Comparison of ENCODE assay signal across 10 mouse cellular contexts in genomic region chr2:36276454-36276853, GRCm38 (mm10). TPM values are rescaled to one million over a fixed set of nuclear protein-coding genes. Genes with fewer than 3 reads are reported as not detected.
DNase-seq lines count a peak whose midpoint lies in the region; ATAC-seq and TF ChIP-seq lines count a peak whose summit lies in the region.
"Had no signal": no experiment of that assay in that cellular context is flagged by ENCODE, and none has a peak within 500 bp of the region (broad histone marks: within the 10 kb centered on the region; RNA-seq: fewer than 3 reads in every experiment).

No protein-coding gene starts in this region.

- 33% methylated on average over 4 of the region's 4 CpGs for WGBS in kidney, embryonic 16.5 days
- WGBS in embryonic facial prominence, embryonic 14.5 days, result 34% methylated on average over 4 of the region's 4 CpGs
- WGBS in midbrain, embryonic 15.5 days, result 35% methylated on average over 4 of the region's 4 CpGs
- WGBS in stomach, postnatal 0 days, result 27% methylated on average over 4 of the region's 4 CpGs

- intact Hi-C loops in left cerebral cortex, postnatal 14 days (cut with DNase I), result loop anchor here (5.0 kb wide), 1 partner anchor 269 kb away; no protein-coding TSS in a partner anchor

- TF ChIP-seq EP300 in stomach, postnatal 0 days (optimal IDR thresholded peaks at IDR 0.05), result no peak

- H3K27ac ChIP-seq in kidney, embryonic 16.5 days (ENCODE audit: low read length), result no peak overlapping the region
- no peak overlapping the region for H3K27ac ChIP-seq in embryonic facial prominence, embryonic 14.5 days (replicated peaks; ENCODE audit: low read depth, low read length)
- no peak overlapping the region for H3K27ac ChIP-seq in midbrain, embryonic 15.5 days
- H3K27ac ChIP-seq in stomach, postnatal 0 days (replicated peaks), result no peak overlapping the region
- H3K27ac ChIP-seq: embryonic facial prominence, embryonic 13.5 days; neural tube, embryonic 13.5 days had no signal

- H3K4me2 ChIP-seq in kidney, embryonic 16.5 days (replicated peaks; ENCODE audit: low read depth, low read length), result no peak overlapping the region
- H3K4me2 ChIP-seq in embryonic facial prominence, embryonic 14.5 days (ENCODE audit: low read depth, low read length), result no peak overlapping the region
- H3K4me2 ChIP-seq in midbrain, embryonic 15.5 days, result no peak overlapping the region
- H3K4me2 ChIP-seq in stomach, postnatal 0 days (replicated peaks; ENCODE audit: low read depth), result no peak overlapping the region
- H3K4me2 ChIP-seq: embryonic facial prominence, embryonic 13.5 days; neural tube, embryonic 13.5 days had no signal

- peak; percentile 94 for TF ChIP-seq CTCF in stomach, postnatal 0 days (IDR thresholded peaks at IDR 0.05; ENCODE audit: low read depth)

- no peak overlapping the region for H3K4me3 ChIP-seq in kidney, embryonic 16.5 days (ENCODE audit: low read length)
- H3K4me3 ChIP-seq in embryonic facial prominence, embryonic 14.5 days (ENCODE audit: low read depth, low read length), result no peak overlapping the region
- H3K4me3 ChIP-seq in midbrain, embryonic 15.5 days, result no peak overlapping the region
- H3K4me3 ChIP-seq in stomach, postnatal 0 days (ENCODE audit: low read depth, low read length), result no peak overlapping the region
- H3K4me3 ChIP-seq: embryonic facial prominence, embryonic 13.5 days; neural tube, embryonic 13.5 days had no signal

- no peak overlapping the region for H3K9ac ChIP-seq in kidney, embryonic 16.5 days (replicated peaks; ENCODE audit: low read length)
- no peak overlapping the region for H3K9ac ChIP-seq in embryonic facial prominence, embryonic 14.5 days (ENCODE audit: low read depth, low read length)
- H3K9ac ChIP-seq in midbrain, embryonic 15.5 days, result no peak overlapping the region
- no peak overlapping the region for H3K9ac ChIP-seq in stomach, postnatal 0 days (ENCODE audit: low read length)
- H3K9ac ChIP-seq: embryonic facial prominence, embryonic 13.5 days; neural tube, embryonic 13.5 days had no signal

- peak; percentile 19 for DNase-seq in kidney, adult 11 months
- peak; percentile 57 to 59 for DNase-seq in adrenal gland, postnatal 36 days
- DNase-seq in embryonic facial prominence, embryonic 14.5 days (ENCODE audit: low spot score), result peak; percentile 92
- DNase-seq in induced T-regulatory cell, adult 2 months (ENCODE audit: low read depth), result peak; percentile 56
- peak; percentile 74 to 76 for DNase-seq in left cerebral cortex, postnatal 14 days (ENCODE audit: low spot score in 2 of 2)
- peak; percentile 52 for DNase-seq in stomach, postnatal 0 days (ENCODE audit: low spot score)

- H3K9me3 ChIP-seq in kidney, embryonic 16.5 days (ENCODE audit: low read length), result no peaks in the 10 kb centered on the region
- no peaks in the 10 kb centered on the region for H3K9me3 ChIP-seq in embryonic facial prominence, embryonic 14.5 days (ENCODE audit: control insufficient read depth, low read length)
- no peaks in the 10 kb centered on the region for H3K9me3 ChIP-seq in midbrain, embryonic 15.5 days
- no peaks in the 10 kb centered on the region for H3K9me3 ChIP-seq in stomach, postnatal 0 days (ENCODE audit: control insufficient read depth, low read length)
- H3K9me3 ChIP-seq: embryonic facial prominence, embryonic 13.5 days; neural tube, embryonic 13.5 days had no signal

- no peaks in the 10 kb centered on the region for H3K36me3 ChIP-seq in kidney, embryonic 16.5 days (ENCODE audit: insufficient read depth, low read length)
- H3K36me3 ChIP-seq in embryonic facial prominence, embryonic 14.5 days (ENCODE audit: control insufficient read depth, insufficient read depth, low read length), result no peaks in the 10 kb centered on the region
- H3K36me3 ChIP-seq in midbrain, embryonic 15.5 days (replicated peaks), result no peaks in the 10 kb centered on the region
- no peaks in the 10 kb centered on the region for H3K36me3 ChIP-seq in stomach, postnatal 0 days (ENCODE audit: control insufficient read depth, insufficient read depth, low read length)
- H3K36me3 ChIP-seq: embryonic facial prominence, embryonic 13.5 days; neural tube, embryonic 13.5 days had no signal

- no peaks in the 10 kb centered on the region for H3K27me3 ChIP-seq in kidney, embryonic 16.5 days (ENCODE audit: insufficient read depth, low read length)
- no peaks in the 10 kb centered on the region for H3K27me3 ChIP-seq in embryonic facial prominence, embryonic 14.5 days (replicated peaks; ENCODE audit: control insufficient read depth, insufficient read depth, low read length)
- H3K27me3 ChIP-seq in midbrain, embryonic 15.5 days (replicated peaks), result no peaks in the 10 kb centered on the region
- H3K27me3 ChIP-seq in stomach, postnatal 0 days (ENCODE audit: control insufficient read depth, insufficient read depth, low read length), result no peaks in the 10 kb centered on the region
- H3K27me3 ChIP-seq: neural tube, embryonic 13.5 days had no signal

- H3K4me1 ChIP-seq in kidney, embryonic 16.5 days (ENCODE audit: insufficient read depth, low read length), result no peaks in the 10 kb centered on the region
- no peaks in the 10 kb centered on the region for H3K4me1 ChIP-seq in embryonic facial prominence, embryonic 14.5 days (ENCODE audit: control insufficient read depth, insufficient read depth, low read length)
- H3K4me1 ChIP-seq in midbrain, embryonic 15.5 days, result no peaks in the 10 kb centered on the region
- no peaks in the 10 kb centered on the region for H3K4me1 ChIP-seq in stomach, postnatal 0 days (replicated peaks; ENCODE audit: control insufficient read depth, insufficient read depth)
- H3K4me1 ChIP-seq: embryonic facial prominence, embryonic 13.5 days; neural tube, embryonic 13.5 days had no signal

- ATAC-seq in kidney, embryonic 16.5 days (ENCODE audit: low FRiP score, low TSS enrichment), result no peak
- 0 out of 2 replicates have a peak, but pooled peaks have one; percentile 26 for ATAC-seq in embryonic facial prominence, embryonic 14.5 days (ENCODE audit: low read depth)
- peak; percentile 42; the same call in 1 of the 2 replicates for ATAC-seq in midbrain, embryonic 15.5 days (replicated peaks)
- ATAC-seq in stomach, postnatal 0 days (ENCODE audit: low FRiP score, low TSS enrichment), result no peak

RNA-seq across cellular contexts. Expression of gene Ptgs1, which starts 46.2 kb away (rescaled TPM):
- polyA plus RNA-seq in kidney, embryonic 16.5 days (2015; fragmentation: Nextera tagmentation; extraction: Ambion mirVana), result 39.9 and 40.1 TPM in 2 replicates
- total RNA-seq in adrenal gland, postnatal 36 days (2021), result 10 to 100 TPM; 11.7 to 14.4 TPM
- polyA plus RNA-seq in embryonic facial prominence, embryonic 14.5 days (2014; fragmentation: Nextera tagmentation; extraction: Ambion mirVana), result 14.7 and 15.6 TPM in 2 replicates
- 10 to 100 TPM; 16.0 to 16.2 TPM for total RNA-seq in left cerebral cortex, postnatal 14 days (2021)
- polyA plus RNA-seq in midbrain, embryonic 15.5 days (2015; fragmentation: Nextera tagmentation; extraction: Ambion mirVana), result 4.1 and 4.9 TPM in 2 replicates
- polyA plus RNA-seq in stomach, postnatal 0 days (2015; fragmentation: Nextera tagmentation; extraction: Ambion mirVana), result 31.0 and 36.2 TPM in 2 replicates

Comparison
In these comparisons a context has a peak if more than half of its experiments do, and no peak if none do; other contexts are left out.
1. DNase-seq: peak in every context shown above with its lines; median percentile 92 in embryonic facial prominence, embryonic 14.5 days; 75 in left cerebral cortex, postnatal 14 days; 58 in adrenal gland, postnatal 36 days; 56 in induced T-regulatory cell, adult 2 months; 52 in stomach, postnatal 0 days; 19 in kidney, adult 11 months.
2. ATAC-seq: peak in embryonic facial prominence, embryonic 14.5 days (single experiment) and midbrain, embryonic 15.5 days (single experiment); none in kidney, embryonic 16.5 days (single experiment) and stomach, postnatal 0 days (single experiment).